Mouse (Mus musculus) liver, postnatal 0 days (tissue): ENCODE data around the gene Ptges2. TPM values are rescaled to one million over a fixed set of nuclear protein-coding genes. Genes with fewer than 3 reads are reported as not detected.

Experiments
- ATAC-seq: fragments of 200-750 bp; cut with Nextera tagmentation; 2 replicates; pipeline ENCODE4 v1.8.0; 2017; ENCODE audit warnings: mild to moderate bottlenecking, moderate library complexity
- DNase-seq: peaks from one replicate; pipeline ENCODE4 v3.0.0-alpha.2; 2016
- H3K27ac ChIP-seq: fragments of 300-500 bp; sonication (generic); 2 replicates; pipeline ENCODE4 v1.5.1; 2014; ENCODE audit warnings: antibody characterized with exemption, moderate library complexity, mild to moderate bottlenecking, low read depth
- H3K27me3 ChIP-seq: fragments of 300-500 bp; sonication (generic); 2 replicates; pipeline ENCODE4 v1.6.1; 2014; ENCODE audit warnings: low read length, control low read depth, mixed read lengths; ENCODE audit not compliant: insufficient read depth
- H3K36me3 ChIP-seq: fragments of 300-500 bp; sonication (generic); replicated peaks from 2 replicates; pipeline ENCODE4 v1.6.1; 2014; ENCODE audit warnings: mild to moderate bottlenecking, control low read depth, low read length, moderate library complexity, mixed read lengths; ENCODE audit not compliant: insufficient read depth
- H3K4me1 ChIP-seq: fragments of 300-500 bp; sonication (generic); 2 replicates; pipeline ENCODE4 v1.6.1; 2014; ENCODE audit warnings: antibody characterized with exemption, mild to moderate bottlenecking, control low read depth; ENCODE audit not compliant: insufficient read depth
- H3K4me2 ChIP-seq: fragments of 300-500 bp; sonication (generic); 2 replicates; pipeline ENCODE4 v1.6.1; 2014; ENCODE audit warnings: low read depth, mild to moderate bottlenecking, low read length, moderate library complexity, mixed read lengths
- H3K4me3 ChIP-seq: fragments of 300-500 bp; sonication (generic); 2 replicates; pipeline ENCODE4 v1.5.1; 2014; ENCODE audit warnings: low read depth, low read length
- H3K9ac ChIP-seq: fragments of 300-500 bp; sonication (generic); replicated peaks from 2 replicates; pipeline ENCODE4 v1.6.1; 2014; ENCODE audit warnings: mild to moderate bottlenecking, moderate library complexity
- H3K9me3 ChIP-seq: fragments of 300-500 bp; sonication (generic); 2 replicates; pipeline ENCODE4 v1.6.1; 2016; ENCODE audit warnings: mild to moderate bottlenecking, control low read depth, low read length, mixed read lengths
- CTCF ChIP-seq: sonication (generic); IDR thresholded peaks from 2 replicates; pipeline ENCODE4 v1.5.1; 2016; ENCODE audit warnings: antibody characterized with exemption, low read depth
- EP300 ChIP-seq: IDR thresholded peaks from 2 replicates; pipeline ENCODE4 v1.6.1; 2016; ENCODE audit warnings: antibody characterized with exemption, low read depth, mild to moderate bottlenecking
- WGBS: fragments of 180-500 bp; shearing (Covaris S2); extraction: QIAGEN DNeasy Blood & Tissue Kit; methylation state at CpG from one replicate; pipeline ENCODE4 v1.1.7; 2014; ENCODE audit not compliant: insufficient replicate concordance; 5-methylcytosine and 5-hydroxymethylcytosine counted together
- polyA plus RNA-seq: library from polyadenylated mRNA; unstranded; fragments of >200 nt; fragmentation: Nextera tagmentation; extraction: Ambion mirVana; gene quantifications from 2 replicates; pipeline ENCODE4 v1.2.1, GENCODE M21; 2015

The Ptges2 gene
- polyA plus RNA-seq, 1 experiment from 2014 or later, result 13.8 TPM

GRCm38 (mm10) chr2:32352151-32353006 is 43.3 kb upstream of the Ptges2 start, which contains the start of gene Ciz1:
Gene Ciz1, plus strand, starts transcription at chr2:32352327.
- Histone ChIP-seq H3K27ac (no peak within 1 kb of the TSS), H3K4me3 (peak within 1 kb of the TSS; percentile 59), H3K4me2 (peak within 1 kb of the TSS; percentile 97), H3K9me3 (no peaks in the 10 kb centered on the region), H3K4me1 (peaks cover 16% of the 10 kb centered on the region), H3K27me3 (peaks cover 22% of the 10 kb centered on the region), H3K36me3 (no peaks in the 10 kb centered on the region), H3K9ac (peak within 1 kb of the TSS; percentile 42)
- DNase-seq, result no peak
- ATAC-seq, result 0 out of 2 replicates have a peak, but pooled peaks have one; percentile 2
- TF ChIP-seq EP300, result no peak
- TF ChIP-seq CTCF, result no peak
- 2% methylated on average over 28 of the region's 52 CpGs for WGBS

- H3K27me3 ChIP-seq, result peaks cover 22% of the 10 kb centered on the region
- peak within 1 kb of the TSS; percentile 59 for H3K4me3 ChIP-seq
- WGBS, result 1% methylated on average over 58 of the region's 63 CpGs
- peaks cover 16% of the 10 kb centered on the region for H3K4me1 ChIP-seq
- DNase-seq (peak; percentile 91), ATAC-seq (peak; percentile 89)
- H3K9ac ChIP-seq, result peak within 1 kb of the TSS; percentile 42
- H3K4me2 ChIP-seq, result peak within 1 kb of the TSS; percentile 97
- H3K9me3 ChIP-seq, result no peaks in the 10 kb centered on the region
- H3K27ac ChIP-seq, result no peak within 1 kb of the TSS
- no peak for TF ChIP-seq EP300
- TF ChIP-seq CTCF, result peak; percentile 97
- no peaks in the 10 kb centered on the region for H3K36me3 ChIP-seq
Observed at GRCm38 (mm10) chr2:32353007-32353542, 42.6 kb upstream of the Ptges2 start, which contains the start of gene Dnm1. Gene Dnm1, minus strand, starts transcription at chr2:32353338.

GRCm38 (mm10) chr2:32353836-32354235 is 41.9 kb upstream of the Ptges2 start:
- H3K27me3 ChIP-seq, result peaks cover 22% of the 10 kb centered on the region
- H3K27ac ChIP-seq, result no peak overlapping the region
- H3K9ac ChIP-seq, result no peak overlapping the region
- WGBS, result 49% methylated on average over 6 of the region's 6 CpGs
- no peak overlapping the region for H3K4me2 ChIP-seq
- ATAC-seq (no peak), DNase-seq (no peak)
- no peak overlapping the region for H3K4me3 ChIP-seq
- H3K4me1 ChIP-seq, result peaks cover 16% of the 10 kb centered on the region
- TF ChIP-seq EP300, result no peak
- TF ChIP-seq CTCF, result no peak
- H3K36me3 ChIP-seq, result no peaks in the 10 kb centered on the region
- no peaks in the 10 kb centered on the region for H3K9me3 ChIP-seq

- no peaks in the 10 kb centered on the region for H3K36me3 ChIP-seq
- 80% methylated on average over 3 of the region's 3 CpGs for WGBS
- no peak for ATAC-seq
- H3K27ac ChIP-seq, result no peak overlapping the region
- H3K27me3 ChIP-seq, result peaks cover 22% of the 10 kb centered on the region
- TF ChIP-seq CTCF (no peak), EP300 (no peak)
- H3K4me2 ChIP-seq, result no peak overlapping the region
- no peaks in the 10 kb centered on the region for H3K9me3 ChIP-seq
- no peak for DNase-seq
- no peak overlapping the region for H3K9ac ChIP-seq
- H3K4me3 ChIP-seq, result no peak overlapping the region
- H3K4me1 ChIP-seq, result peaks cover 16% of the 10 kb centered on the region
Observed at GRCm38 (mm10) chr2:32354336-32354895, 41.3 kb upstream of the Ptges2 start.

DNA sequence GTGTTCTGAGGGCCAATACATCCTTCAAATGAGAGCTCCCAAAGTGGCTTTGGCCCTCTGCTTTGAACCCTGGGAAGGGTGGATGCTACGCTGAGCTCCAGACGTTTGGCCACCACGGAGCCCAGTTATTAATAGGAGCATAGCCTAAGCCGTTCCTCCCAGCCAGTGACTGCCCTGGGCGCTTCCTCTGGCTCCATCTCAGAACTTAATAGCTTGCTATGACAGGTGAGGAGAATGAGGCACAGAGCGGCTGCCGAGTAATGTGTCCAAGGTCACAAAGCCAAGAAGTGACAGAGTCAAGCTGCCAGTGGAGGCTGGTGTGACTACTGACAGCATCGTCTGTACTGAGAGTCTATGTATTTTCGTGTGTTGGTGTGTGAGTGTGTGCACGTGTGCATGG is 39.5 kb upstream of the Ptges2 start:
- 74% methylated on average over 10 of the region's 10 CpGs for WGBS
- Histone ChIP-seq H3K36me3 (no peaks in the 10 kb centered on the region), H3K9ac (no peak overlapping the region), H3K4me1 (peaks cover 23% of the 10 kb centered on the region), H3K27me3 (peaks cover 19% of the 10 kb centered on the region), H3K27ac (no peak overlapping the region), H3K9me3 (no peaks in the 10 kb centered on the region), H3K4me2 (no peak overlapping the region), H3K4me3 (no peak overlapping the region)
- TF ChIP-seq EP300 (no peak), CTCF (no peak)
- DNase-seq, result no peak
- ATAC-seq, result no peak

- no peak for DNase-seq
- Histone ChIP-seq H3K36me3 (no peaks in the 10 kb centered on the region), H3K27me3 (peaks cover 4% of the 10 kb centered on the region), H3K4me1 (peaks cover 27% of the 10 kb centered on the region), H3K9ac (no peak overlapping the region), H3K4me2 (no peak overlapping the region), H3K27ac (no peak overlapping the region), H3K4me3 (no peak overlapping the region), H3K9me3 (no peaks in the 10 kb centered on the region)
- 66% methylated on average over 3 of the region's 3 CpGs for whole genome bisulfite sequencing
- ATAC-seq, result no peak
- TF ChIP-seq CTCF (no peak), EP300 (no peak)
Observed at GRCm38 (mm10) chr2:32357710-32358109, 38.0 kb upstream of the Ptges2 start.
